Mouse (Mus musculus): ENCODE measurements at regions not wholly inside any gene's neighbourhood (a gene's known extent, or its start where the extent isn't known, plus 50 kb on each side); places are given as distances from the start of the nearest gene placed in this dataset. TPM values are rescaled to one million over a fixed set of nuclear protein-coding genes. Genes with fewer than 3 reads are reported as not detected.

GRCm38 (mm10) chr11:91944336-91944735, 367.0 kb upstream of the Kif2b start:
- H3K27ac ChIP-seq (ENCODE audit: low read length): no peak overlapping the region
- H3K36me3 ChIP-seq (ENCODE audit: insufficient read depth, low read length): no peaks in the 10 kb centered on the region
- H3K4me2 ChIP-seq (replicated peaks; ENCODE audit: low read depth, low read length): no peak overlapping the region
- H3K4me3 ChIP-seq (ENCODE audit: low read depth, low read length): no peak overlapping the region
- TF ChIP-seq EP300 (IDR thresholded peaks at IDR 0.05): no peak
- no peak for TF ChIP-seq CTCF (IDR thresholded peaks at IDR 0.05)
- no peaks in the 10 kb centered on the region for H3K27me3 ChIP-seq (replicated peaks; ENCODE audit: insufficient read depth, low read length)
- 74% methylated on average over 2 of the region's 2 CpGs for WGBS
- no peak overlapping the region for H3K9ac ChIP-seq (replicated peaks; ENCODE audit: low read depth)
- H3K4me1 ChIP-seq (ENCODE audit: insufficient read depth, low read depth, low read length): no peaks in the 10 kb centered on the region
- DNase-seq (ENCODE audit: low spot score): no peak
- no peak for ATAC-seq
- H3K9me3 ChIP-seq (ENCODE audit: low read length): no peaks in the 10 kb centered on the region

Small RNA genes lying in the stretch of these regions (microRNA-seq; reads per million reads assigned to microRNA genes)
- gene Gm22702: not detected
